Mouse (Mus musculus): ENCODE data around the gene Myom1. TPM values are rescaled to one million over a fixed set of nuclear protein-coding genes. Genes with fewer than 3 reads are reported as not detected.

Gene Myom1
- polyA plus RNA-seq, 1 experiment from 2014 or later = 1.3 TPM

- peak; percentile 83 for DNase-seq
- Histone ChIP-seq H3K27me3 (ENCODE audit: control insufficient read depth, insufficient read depth, low read length) (no peaks in the 10 kb centered on the region), H3K27ac (replicated peaks; ENCODE audit: low read depth, low read length) (no peak overlapping the region), H3K36me3 (ENCODE audit: control insufficient read depth, insufficient read depth, low read length) (no peaks in the 10 kb centered on the region), H3K9me3 (ENCODE audit: control insufficient read depth, low read length) (no peaks in the 10 kb centered on the region), H3K4me3 (replicated peaks; ENCODE audit: low read depth, low read length) (no peak overlapping the region), H3K4me2 (ENCODE audit: low read length) (no peak overlapping the region), H3K4me1 (ENCODE audit: control insufficient read depth, insufficient read depth, low read length) (no peaks in the 10 kb centered on the region), H3K9ac (replicated peaks; ENCODE audit: low read length) (no peak overlapping the region)
- WGBS = 64% methylated on average over 7 of the region's 7 CpGs
- ATAC-seq (ENCODE audit: low FRiP score, low TSS enrichment) = no peak
Observed at GRCm38 (mm10) chr17:71064463-71065014, 62.1 kb downstream of the Myom1 start.

- no peak overlapping the region for H3K27ac ChIP-seq (replicated peaks; ENCODE audit: low read depth, low read length)
- H3K4me3 ChIP-seq (replicated peaks; ENCODE audit: low read depth, low read length) = no peak overlapping the region
- H3K4me2 ChIP-seq (ENCODE audit: low read length) = no peak overlapping the region
- no peaks in the 10 kb centered on the region for H3K4me1 ChIP-seq (ENCODE audit: control insufficient read depth, insufficient read depth, low read length)
- no peaks in the 10 kb centered on the region for H3K36me3 ChIP-seq (ENCODE audit: control insufficient read depth, insufficient read depth, low read length)
- 74% methylated on average over 6 of the region's 6 CpGs for WGBS
- H3K9ac ChIP-seq (replicated peaks; ENCODE audit: low read length) = no peak overlapping the region
- H3K9me3 ChIP-seq (ENCODE audit: control insufficient read depth, low read length) = no peaks in the 10 kb centered on the region
- ATAC-seq (ENCODE audit: low FRiP score, low TSS enrichment) (no peak), DNase-seq (no peak)
- no peaks in the 10 kb centered on the region for H3K27me3 ChIP-seq (ENCODE audit: control insufficient read depth, insufficient read depth, low read length)
Observed at GRCm38 (mm10) chr17:71065127-71065526, 62.7 kb downstream of the Myom1 start.

GRCm38 (mm10) chr17:71069176-71069575 is 66.7 kb downstream of the Myom1 start:
- Histone ChIP-seq H3K27me3 (ENCODE audit: control insufficient read depth, insufficient read depth, low read length) (no peaks in the 10 kb centered on the region), H3K9me3 (ENCODE audit: control insufficient read depth, low read length) (no peaks in the 10 kb centered on the region), H3K4me1 (ENCODE audit: control insufficient read depth, insufficient read depth, low read length) (no peaks in the 10 kb centered on the region), H3K27ac (replicated peaks; ENCODE audit: low read depth, low read length) (no peak overlapping the region), H3K36me3 (ENCODE audit: control insufficient read depth, insufficient read depth, low read length) (no peaks in the 10 kb centered on the region), H3K4me2 (ENCODE audit: low read length) (no peak overlapping the region), H3K9ac (replicated peaks; ENCODE audit: low read length) (no peak overlapping the region), H3K4me3 (replicated peaks; ENCODE audit: low read depth, low read length) (no peak overlapping the region)
- 64% methylated on average over 9 of the region's 9 CpGs for WGBS
- no peak for DNase-seq
- ATAC-seq (ENCODE audit: low FRiP score, low TSS enrichment) = no peak

- Histone ChIP-seq H3K4me3 (replicated peaks; ENCODE audit: low read depth, low read length) (no peak overlapping the region), H3K27ac (replicated peaks; ENCODE audit: low read depth, low read length) (no peak overlapping the region), H3K27me3 (ENCODE audit: control insufficient read depth, insufficient read depth, low read length) (no peaks in the 10 kb centered on the region), H3K9ac (replicated peaks; ENCODE audit: low read length) (no peak overlapping the region), H3K9me3 (ENCODE audit: control insufficient read depth, low read length) (no peaks in the 10 kb centered on the region), H3K4me1 (ENCODE audit: control insufficient read depth, insufficient read depth, low read length) (no peaks in the 10 kb centered on the region), H3K4me2 (ENCODE audit: low read length) (no peak overlapping the region), H3K36me3 (ENCODE audit: control insufficient read depth, insufficient read depth, low read length) (no peaks in the 10 kb centered on the region)
- no peak for DNase-seq
- ATAC-seq (ENCODE audit: low FRiP score, low TSS enrichment) = peak; percentile 53; the same call in 1 of the 2 replicates
- 91% methylated on average over 10 of the region's 10 CpGs for WGBS
Observed at GRCm38 (mm10) chr17:71071958-71072357, 69.5 kb downstream of the Myom1 start.

GRCm38 (mm10) chr17:71074386-71074785 is 72.0 kb downstream of the Myom1 start:
- Histone ChIP-seq H3K27me3 (ENCODE audit: control insufficient read depth, insufficient read depth, low read length) (no peaks in the 10 kb centered on the region), H3K9me3 (ENCODE audit: control insufficient read depth, low read length) (no peaks in the 10 kb centered on the region), H3K9ac (replicated peaks; ENCODE audit: low read length) (no peak overlapping the region), H3K27ac (replicated peaks; ENCODE audit: low read depth, low read length) (no peak overlapping the region), H3K4me2 (ENCODE audit: low read length) (no peak overlapping the region), H3K4me1 (ENCODE audit: control insufficient read depth, insufficient read depth, low read length) (no peaks in the 10 kb centered on the region), H3K4me3 (replicated peaks; ENCODE audit: low read depth, low read length) (no peak overlapping the region), H3K36me3 (ENCODE audit: control insufficient read depth, insufficient read depth, low read length) (no peaks in the 10 kb centered on the region)
- no peak for DNase-seq
- ATAC-seq (ENCODE audit: low FRiP score, low TSS enrichment) = no peak
- WGBS = 67% methylated on average over 4 of the region's 4 CpGs

- Histone ChIP-seq H3K27me3 (ENCODE audit: control insufficient read depth, insufficient read depth, low read length) (no peaks in the 10 kb centered on the region), H3K9me3 (ENCODE audit: control insufficient read depth, low read length) (no peaks in the 10 kb centered on the region), H3K9ac (replicated peaks; ENCODE audit: low read length) (no peak overlapping the region), H3K4me3 (replicated peaks; ENCODE audit: low read depth, low read length) (no peak overlapping the region), H3K27ac (replicated peaks; ENCODE audit: low read depth, low read length) (no peak overlapping the region), H3K4me1 (ENCODE audit: control insufficient read depth, insufficient read depth, low read length) (no peaks in the 10 kb centered on the region), H3K36me3 (ENCODE audit: control insufficient read depth, insufficient read depth, low read length) (no peaks in the 10 kb centered on the region), H3K4me2 (ENCODE audit: low read length) (no peak overlapping the region)
- ATAC-seq (ENCODE audit: low FRiP score, low TSS enrichment) (no peak), DNase-seq (no peak)
- WGBS = 80% methylated on average over 7 of the region's 7 CpGs
Observed at GRCm38 (mm10) chr17:71081986-71082385, 79.6 kb downstream of the Myom1 start.

- WGBS = 95% methylated on average over 4 of the region's 4 CpGs
- Histone ChIP-seq H3K4me3 (replicated peaks; ENCODE audit: low read depth, low read length) (no peak overlapping the region), H3K9ac (replicated peaks; ENCODE audit: low read length) (no peak overlapping the region), H3K36me3 (ENCODE audit: control insufficient read depth, insufficient read depth, low read length) (no peaks in the 10 kb centered on the region), H3K9me3 (ENCODE audit: control insufficient read depth, low read length) (no peaks in the 10 kb centered on the region), H3K4me1 (ENCODE audit: control insufficient read depth, insufficient read depth, low read length) (no peaks in the 10 kb centered on the region), H3K4me2 (ENCODE audit: low read length) (no peak overlapping the region), H3K27me3 (ENCODE audit: control insufficient read depth, insufficient read depth, low read length) (no peaks in the 10 kb centered on the region), H3K27ac (replicated peaks; ENCODE audit: low read depth, low read length) (no peak overlapping the region)
- ATAC-seq (ENCODE audit: low FRiP score, low TSS enrichment) = no peak
- no peak for DNase-seq
Observed at GRCm38 (mm10) chr17:71086969-71087368, 84.5 kb downstream of the Myom1 start.

- no peaks in the 10 kb centered on the region for H3K4me1 ChIP-seq (ENCODE audit: control insufficient read depth, insufficient read depth, low read length)
- no peak overlapping the region for H3K9ac ChIP-seq (replicated peaks; ENCODE audit: low read length)
- no peak for DNase-seq
- no peaks in the 10 kb centered on the region for H3K27me3 ChIP-seq (ENCODE audit: control insufficient read depth, insufficient read depth, low read length)
- H3K4me2 ChIP-seq (ENCODE audit: low read length) = no peak overlapping the region
- no peaks in the 10 kb centered on the region for H3K9me3 ChIP-seq (ENCODE audit: control insufficient read depth, low read length)
- no peak overlapping the region for H3K4me3 ChIP-seq (replicated peaks; ENCODE audit: low read depth, low read length)
- no peak for ATAC-seq (ENCODE audit: low FRiP score, low TSS enrichment)
- H3K36me3 ChIP-seq (ENCODE audit: control insufficient read depth, insufficient read depth, low read length) = no peaks in the 10 kb centered on the region
- no peak overlapping the region for H3K27ac ChIP-seq (replicated peaks; ENCODE audit: low read depth, low read length)
- WGBS = 94% methylated on average over 8 of the region's 8 CpGs
Observed at GRCm38 (mm10) chr17:71087396-71088153, 85.1 kb downstream of the Myom1 start.

- Histone ChIP-seq H3K27me3 (ENCODE audit: control insufficient read depth, insufficient read depth, low read length) (no peaks in the 10 kb centered on the region), H3K9ac (replicated peaks; ENCODE audit: low read length) (no peak overlapping the region), H3K9me3 (ENCODE audit: control insufficient read depth, low read length) (no peaks in the 10 kb centered on the region), H3K4me1 (ENCODE audit: control insufficient read depth, insufficient read depth, low read length) (no peaks in the 10 kb centered on the region), H3K27ac (replicated peaks; ENCODE audit: low read depth, low read length) (no peak overlapping the region), H3K4me2 (ENCODE audit: low read length) (no peak overlapping the region), H3K4me3 (replicated peaks; ENCODE audit: low read depth, low read length) (no peak overlapping the region), H3K36me3 (ENCODE audit: control insufficient read depth, insufficient read depth, low read length) (no peaks in the 10 kb centered on the region)
- WGBS = 91% methylated on average over 3 of the region's 3 CpGs
- ATAC-seq (ENCODE audit: low FRiP score, low TSS enrichment) (no peak), DNase-seq (no peak)
Observed at GRCm38 (mm10) chr17:71088154-71088521, 85.7 kb downstream of the Myom1 start.
